Mouse (Mus musculus) WW6 (cell line): ENCODE measurements at regions not wholly inside any gene's neighbourhood (a gene's known extent, or its start where the extent isn't known, plus 50 kb on each side); places are given as distances from the start of the nearest gene placed in this dataset.

Experiments used
- DNase-seq: peaks from one replicate; pipeline ENCODE4 v3.0.0-alpha.2; 2013; ENCODE audit warnings: low read depth, low spot score

DNA sequence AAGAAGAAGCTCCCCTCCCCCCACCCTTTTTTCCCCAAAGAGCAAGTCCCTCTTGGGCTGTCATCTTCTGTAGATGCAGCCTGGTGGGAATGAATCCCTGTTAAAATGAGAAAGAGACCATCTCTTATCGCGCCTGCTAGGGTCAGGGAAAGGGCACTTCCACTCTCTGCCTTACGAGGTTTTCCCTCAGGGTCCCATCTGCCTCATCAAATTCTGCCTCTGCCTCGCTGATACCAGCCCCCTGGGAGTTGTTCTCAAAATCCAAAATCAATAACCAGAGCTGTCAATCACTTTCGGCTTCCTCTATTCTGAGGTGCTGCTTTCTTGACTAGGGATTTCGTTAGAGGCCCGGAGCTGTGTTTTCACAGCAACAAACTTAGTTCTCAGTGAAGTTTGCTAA, 255.7 kb downstream of the Stim2 start:
- DNase-seq: no peak

DNA sequence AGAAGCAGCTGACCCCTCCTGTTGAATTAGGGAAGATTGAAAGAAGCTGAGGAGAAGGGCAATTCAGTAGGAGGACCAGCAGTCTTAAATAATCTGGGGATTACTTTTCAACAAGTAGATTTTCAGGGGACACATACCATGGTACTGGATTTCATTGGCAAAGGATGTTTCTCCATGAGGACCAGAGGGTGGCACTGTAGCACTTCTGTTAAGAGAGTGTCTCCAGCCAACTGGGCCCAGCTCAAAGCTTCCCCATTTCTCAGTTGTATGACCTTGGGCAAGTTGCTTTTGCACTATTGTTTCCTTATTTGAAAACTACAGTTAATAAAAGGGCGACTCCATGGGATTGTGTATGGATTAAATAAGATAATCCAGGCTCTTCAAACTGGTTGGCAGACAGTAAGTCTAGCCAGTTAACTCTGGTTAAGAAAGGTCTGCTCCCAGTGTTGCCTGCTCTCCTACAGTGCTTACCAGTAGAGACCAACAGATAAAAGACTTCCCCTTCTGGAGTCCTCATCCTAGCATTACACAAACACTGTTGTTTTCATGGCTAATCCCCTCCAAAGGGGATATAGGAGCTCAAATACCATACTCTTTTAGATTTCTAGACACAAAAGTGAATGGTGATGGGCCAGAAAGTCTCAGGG, 259.9 kb downstream of the Stim2 start:
- no peak for DNase-seq

DNA sequence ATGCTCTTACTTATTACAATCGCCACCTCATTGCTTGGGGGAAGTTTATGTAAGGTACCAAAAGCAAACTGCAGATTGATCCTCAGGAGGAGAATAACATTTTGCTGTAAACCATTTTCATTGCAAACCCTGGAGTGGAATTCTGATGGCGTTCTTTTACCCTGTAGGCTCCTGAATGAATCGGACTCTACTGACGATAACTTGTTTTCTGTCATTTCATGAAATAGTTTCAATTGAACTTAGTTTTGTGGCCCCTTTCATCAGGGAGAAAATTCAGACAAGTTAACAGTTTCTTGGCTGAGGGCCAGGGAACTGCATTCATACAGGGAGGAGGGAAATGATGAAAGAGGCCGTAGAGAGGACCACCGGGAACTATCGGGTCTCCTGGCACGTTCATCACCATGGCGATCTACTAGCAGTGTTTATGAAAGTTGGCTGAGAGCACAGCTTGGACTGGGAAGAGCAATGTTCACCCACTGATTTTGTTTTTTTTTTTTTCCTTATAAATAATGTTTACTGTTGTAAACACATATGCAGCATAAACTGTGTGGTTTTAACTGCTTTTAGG, 266.7 kb downstream of the Stim2 start:
- no peak for DNase-seq

DNA sequence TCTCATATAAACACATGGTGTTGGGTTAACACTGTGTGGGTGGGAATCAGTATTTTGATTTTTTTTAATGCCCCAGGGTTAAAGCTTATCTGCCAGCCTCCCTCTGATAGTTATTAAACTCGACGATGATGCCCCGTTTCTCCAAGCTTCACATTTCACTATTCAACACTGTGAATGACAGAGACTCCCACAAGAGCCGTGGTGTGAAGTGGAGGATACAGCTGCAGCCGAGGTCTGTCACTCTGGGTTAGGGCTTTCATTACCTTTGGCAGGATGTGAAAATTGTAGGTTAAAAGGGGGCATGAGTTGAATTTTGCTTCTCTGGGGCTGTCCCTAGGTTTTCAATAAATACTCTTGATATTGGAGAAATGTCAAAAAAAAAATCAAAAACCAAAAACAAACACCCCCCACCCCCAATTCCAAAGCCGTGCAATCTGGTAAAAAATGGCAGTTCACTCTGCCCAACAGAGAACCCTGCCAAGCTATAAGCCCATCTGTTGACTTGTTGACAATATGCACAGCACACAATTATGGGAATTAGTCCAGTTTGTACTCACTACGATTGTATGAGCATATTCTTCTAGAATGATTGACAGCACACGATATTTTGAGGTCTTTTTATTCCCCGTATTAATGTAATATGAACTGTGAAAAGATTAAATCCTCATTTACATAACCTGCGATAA, 269.7 kb downstream of the Stim2 start:
- no peak for DNase-seq

DNA sequence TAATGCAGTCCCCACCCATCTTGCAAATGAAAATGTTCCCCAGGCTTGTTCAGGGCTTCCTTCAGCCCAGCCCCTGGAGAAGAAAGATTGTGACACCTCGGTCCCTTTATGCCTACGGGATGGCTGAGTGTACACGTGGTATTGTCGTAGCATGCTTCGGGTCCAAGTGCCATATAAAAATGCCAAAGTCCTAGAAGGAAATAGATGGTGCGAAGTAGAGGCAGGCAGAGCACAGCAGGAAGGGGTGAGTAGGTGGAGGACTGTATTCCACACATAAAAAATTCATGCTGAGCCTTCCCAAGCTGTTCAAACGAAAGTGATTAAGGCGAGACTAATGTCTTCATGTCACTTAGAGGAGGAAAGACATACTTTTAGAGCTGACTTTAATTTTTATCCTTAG, 281.1 kb downstream of the Stim2 start:
- no peak for DNase-seq

DNA sequence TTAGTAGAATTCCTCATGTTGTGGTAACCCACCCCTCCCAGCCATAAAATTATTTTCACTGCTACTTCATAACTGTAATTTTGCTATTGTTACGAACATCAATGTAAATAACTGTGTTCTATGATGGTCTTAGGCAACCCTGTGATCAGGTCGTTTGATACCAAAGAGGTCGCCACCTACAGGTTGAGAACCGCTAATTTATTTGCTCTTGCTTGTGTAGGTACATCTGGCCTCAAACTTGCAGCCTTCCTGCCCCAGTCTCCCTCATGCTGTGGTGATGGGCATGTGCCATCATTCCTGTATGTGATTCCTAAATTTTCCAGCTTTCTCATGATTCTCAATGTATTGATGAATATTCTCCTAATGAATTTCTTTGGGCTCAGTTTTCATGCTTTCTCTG, 282.4 kb downstream of the Stim2 start:
- DNase-seq: peak; percentile 7

DNA sequence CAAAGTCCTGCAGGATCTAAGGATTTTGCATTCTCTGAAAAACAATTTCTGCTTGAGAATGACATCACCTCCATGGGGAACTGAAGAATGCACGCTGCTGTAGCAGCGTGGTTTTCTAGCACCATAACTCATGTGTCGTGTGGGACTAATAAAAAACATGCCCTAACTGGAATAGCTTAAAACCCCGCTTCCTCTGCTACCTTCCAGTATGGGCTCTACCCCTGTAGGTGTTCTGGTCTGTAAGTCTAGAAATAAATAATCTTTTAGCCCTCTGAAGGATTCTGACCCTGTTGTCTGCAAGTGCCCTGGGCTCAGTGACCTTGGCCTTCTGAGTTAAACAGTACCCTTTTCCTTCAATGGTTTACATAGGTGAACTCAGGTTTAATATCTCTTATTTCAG, 282.8 kb downstream of the Stim2 start:
- DNase-seq: no peak

DNA sequence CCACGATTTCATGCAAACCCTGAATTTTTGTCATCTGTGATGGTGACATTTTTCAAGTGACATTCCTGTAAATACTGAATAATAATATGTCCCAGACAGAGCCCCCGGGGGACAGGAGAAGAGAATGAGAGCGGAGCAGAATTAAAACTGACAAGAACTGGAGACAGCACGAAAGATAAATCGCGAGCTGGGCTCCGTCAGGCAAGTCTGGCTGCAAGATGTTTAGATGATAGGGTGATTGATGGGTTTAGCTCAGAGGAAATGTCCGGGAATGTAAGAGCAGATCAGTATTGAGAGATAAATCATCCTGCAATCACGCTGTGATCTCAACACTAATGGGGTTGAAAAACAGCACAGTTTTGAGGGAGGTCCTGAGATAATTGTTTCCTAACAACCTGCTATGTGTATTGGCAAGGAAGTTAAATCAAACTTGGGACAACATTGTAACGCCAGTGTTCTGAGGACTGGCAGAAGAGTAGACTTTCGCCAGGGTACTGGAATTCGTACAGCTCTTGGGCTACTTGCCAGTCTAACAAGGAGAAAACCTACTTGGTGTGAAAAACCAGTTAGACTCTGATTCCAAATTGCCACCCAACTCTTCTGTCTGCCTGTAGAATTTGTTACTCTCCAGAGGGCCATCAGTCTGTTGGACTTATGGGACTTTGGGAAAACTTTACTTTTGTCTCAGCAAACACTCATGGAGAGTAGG, 292.2 kb downstream of the Stim2 start:
- no peak for DNase-seq

DNA sequence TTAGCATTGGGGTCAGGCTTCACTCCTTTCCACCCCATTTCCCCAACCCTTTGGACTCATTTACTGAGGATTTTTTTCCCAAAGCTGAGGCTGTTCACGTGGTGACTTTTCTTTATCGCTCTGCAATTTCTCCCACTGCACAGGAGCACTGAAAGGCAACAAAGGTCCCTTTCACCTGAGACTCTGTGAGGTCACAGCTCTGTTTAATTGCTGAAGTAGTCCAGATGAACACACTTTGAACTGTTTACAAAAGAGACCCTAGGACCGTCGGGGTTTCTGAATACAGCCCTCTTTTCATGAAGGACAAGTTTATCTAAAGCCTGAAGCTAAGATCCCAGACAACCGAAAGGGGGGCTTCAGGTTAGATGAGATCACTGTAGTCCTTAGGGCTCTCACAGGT, 293.6 kb downstream of the Stim2 start:
- no peak for DNase-seq

DNA sequence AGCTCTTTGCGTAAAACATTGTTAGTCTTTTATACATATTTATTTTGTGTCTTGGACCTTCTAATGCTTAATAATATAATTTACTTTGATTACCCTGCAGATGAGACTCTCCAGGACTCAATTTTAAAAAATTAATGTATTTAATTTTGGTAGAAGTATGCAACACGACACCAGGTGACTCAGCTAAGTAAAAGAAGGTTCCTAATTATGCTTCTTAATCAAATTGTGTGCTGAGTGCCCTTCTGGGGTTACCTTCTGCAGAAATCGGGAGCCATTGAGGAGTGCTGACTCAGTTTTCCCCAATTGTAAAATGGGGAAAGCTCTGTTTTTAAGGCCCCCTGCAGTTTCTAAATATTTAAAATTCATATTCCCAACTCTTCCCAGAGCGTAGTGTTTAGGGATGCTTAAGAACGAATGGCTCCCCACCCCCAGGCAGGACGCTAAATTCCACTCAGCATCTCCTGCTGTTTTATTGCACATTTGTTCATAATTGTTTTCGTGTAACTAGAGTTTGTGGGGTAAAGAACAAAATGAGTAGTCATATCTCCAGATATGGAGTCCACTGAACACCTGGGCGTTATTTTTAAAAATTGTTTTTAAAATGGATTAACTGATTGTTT, 315.5 kb downstream of the Stim2 start:
- no peak for DNase-seq

DNA sequence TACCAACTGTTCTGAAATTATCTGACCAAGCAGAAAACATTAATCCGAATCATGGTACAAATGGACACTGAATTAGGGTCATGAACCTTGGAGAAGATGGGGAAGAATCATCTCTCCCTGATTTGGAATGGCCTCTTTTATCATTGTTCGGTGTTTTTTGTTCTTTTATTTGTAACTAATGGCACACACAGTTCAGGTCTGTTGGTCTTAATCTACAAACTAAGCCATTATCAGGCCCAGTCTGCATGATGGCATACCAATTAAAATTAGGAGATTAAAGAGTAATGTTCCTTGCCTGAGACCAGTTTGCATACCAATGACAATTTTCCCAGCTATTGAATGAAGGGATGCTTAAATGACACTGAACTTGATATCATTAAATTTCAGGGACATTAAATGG, 332.1 kb downstream of the Stim2 start:
- no peak for DNase-seq

DNA sequence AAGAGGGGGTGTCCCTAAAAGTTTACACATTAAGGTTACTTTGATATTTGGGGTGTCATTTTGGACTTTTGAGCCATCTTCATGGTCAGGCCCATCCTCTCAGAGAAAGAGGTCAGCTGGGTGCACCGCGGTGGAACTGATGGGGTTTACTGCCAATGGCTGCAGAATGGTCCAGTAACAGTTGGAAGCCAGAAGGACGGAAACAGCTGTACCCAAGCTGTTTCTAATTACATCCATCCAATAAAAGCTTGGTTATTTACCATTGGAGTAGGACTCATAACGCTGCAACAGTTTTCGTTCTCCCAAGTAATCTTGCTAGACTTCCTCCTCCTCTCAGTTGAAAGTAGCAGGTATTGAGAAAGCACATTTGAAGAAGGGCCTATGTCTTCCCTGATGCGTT, 344.7 kb downstream of the Stim2 start:
- DNase-seq: no peak

DNA sequence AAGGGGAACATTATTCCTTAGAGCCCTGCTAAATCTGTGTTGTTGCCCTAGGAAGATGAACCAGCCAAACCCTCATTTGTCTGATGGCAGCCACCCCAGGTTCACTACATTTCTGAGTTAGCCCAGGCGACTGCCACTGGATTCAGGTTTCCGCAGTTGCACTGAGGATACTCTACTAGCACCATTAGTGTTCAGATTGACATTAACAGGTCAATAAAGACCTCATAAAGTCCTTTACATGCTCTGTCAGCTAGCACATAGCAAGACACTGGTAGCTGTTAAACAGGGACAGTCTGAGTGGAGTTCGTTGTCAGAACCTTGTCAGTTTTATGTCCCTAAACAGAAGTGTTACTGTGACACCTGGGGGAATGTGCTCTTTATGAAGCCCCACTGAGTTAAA, 345.1 kb downstream of the Stim2 start:
- DNase-seq: no peak

DNA sequence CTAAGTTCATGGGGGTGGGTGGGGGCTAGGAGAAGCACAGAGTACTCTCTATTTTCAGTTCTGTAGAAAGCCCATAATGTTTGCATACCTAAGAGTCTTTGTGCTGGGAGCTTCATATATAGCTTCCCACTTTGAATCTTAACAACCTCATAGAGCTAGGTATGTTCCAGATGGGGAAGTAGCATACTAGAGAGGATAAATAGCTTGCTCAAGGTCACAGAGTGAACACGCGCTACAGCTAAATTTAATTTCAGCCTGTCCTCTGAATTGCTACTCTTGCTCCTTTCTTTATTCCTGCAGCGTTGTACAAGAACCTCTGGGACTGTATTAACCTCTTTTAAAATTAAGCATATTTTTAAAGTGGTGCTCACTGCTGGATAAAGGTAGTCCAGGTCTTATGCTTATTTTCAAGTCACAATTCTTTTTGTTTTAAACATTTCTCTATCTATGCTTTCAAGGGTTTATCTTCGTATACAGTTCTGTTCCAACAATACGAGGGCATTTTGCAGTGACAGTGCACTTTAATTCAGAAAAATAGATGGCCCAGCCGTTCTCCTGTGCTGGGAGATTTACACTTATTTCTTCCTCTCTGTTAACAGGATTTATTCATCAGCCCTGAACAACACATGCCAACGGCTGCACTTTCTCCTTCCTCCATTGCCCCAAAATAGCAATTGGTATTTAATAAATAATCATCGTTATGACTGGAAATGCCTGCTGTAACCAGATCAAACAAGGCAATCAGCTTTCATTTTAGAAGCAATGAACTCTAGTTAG, 350.7 kb downstream of the Stim2 start:
- no peak for DNase-seq

DNA sequence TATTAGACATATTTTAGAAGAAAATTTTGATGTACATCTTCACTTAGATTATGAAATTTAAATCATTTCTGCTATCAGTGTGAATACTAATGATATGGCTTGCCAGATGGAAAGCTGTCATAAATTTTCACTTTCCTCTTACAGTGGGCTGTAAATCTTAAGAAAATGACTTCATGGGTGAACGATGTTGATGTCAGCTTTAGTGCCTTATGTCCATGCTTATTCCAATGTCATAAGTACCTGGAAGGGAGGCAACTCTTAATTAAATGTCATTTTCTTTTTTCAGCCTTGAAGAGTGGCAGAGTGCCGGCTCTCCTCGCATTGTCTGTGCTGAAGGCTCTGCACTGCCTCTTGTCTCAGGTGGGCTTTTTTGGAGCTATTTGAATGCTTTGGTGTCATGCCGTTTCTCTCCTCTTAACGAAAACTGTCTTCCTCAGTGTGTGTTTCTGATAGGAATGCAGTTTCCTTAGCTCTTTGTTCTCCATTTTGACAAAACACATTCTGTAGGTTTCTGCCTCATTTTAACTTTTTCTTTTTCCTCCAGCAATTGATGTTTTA, 351.6 kb downstream of the Stim2 start:
- no peak for DNase-seq

DNA sequence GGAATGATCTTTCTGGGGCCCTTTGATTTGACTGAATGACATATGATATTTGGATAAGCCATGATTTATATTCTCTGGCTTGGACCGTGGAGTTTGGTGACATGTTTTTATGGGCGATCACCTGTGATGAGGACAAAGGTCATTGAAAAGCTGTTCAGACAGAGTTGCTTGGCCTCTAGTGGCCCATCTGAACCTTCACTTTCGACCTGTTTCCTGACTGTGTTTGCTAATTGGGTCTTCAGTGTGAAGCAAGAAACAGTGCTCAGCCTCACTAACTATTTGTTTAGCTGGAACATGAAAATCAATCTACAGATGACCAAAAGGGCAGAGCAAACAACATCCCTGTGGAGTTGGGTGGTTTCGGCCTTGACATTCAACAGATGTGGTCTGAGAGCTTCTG, 357.8 kb downstream of the Stim2 start:
- DNase-seq: no peak

DNA sequence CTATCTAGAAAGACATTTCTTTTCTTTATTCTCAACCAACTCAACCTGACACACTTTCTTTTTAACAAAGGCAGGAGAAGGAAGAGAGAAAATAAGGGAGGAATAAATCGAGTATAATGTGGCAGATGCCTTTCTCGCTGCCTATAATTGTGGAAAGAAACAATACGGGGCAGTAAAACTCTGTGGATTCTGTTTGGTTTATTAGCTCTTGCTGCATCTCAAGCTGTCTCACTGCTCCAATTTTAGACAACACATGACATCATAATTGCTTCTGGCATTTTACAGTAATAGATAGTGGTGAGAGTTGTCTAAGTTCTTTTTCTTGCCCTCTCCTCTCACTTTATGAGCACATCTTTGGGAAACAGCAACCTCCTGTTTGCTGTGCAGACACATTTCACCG, 359.2 kb downstream of the Stim2 start:
- DNase-seq: no peak

DNA sequence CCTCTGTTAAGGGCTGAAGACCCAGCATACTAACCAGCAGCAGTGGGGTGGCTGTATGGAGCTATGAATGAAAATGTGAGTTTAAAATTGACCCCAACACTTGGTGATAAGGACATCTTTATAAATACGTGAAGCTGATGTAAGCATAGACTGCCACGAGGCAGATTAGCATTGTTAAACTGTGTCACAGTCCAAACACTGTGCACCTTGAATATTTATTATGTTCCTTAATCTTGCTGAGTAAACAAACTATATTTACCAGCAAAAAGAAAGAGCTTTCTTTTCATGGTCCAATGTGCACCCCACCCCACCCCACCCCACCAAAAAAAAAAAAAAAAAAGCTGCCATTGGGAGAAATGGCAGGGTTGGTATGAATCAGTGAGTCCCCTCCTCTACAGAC, 359.9 kb downstream of the Stim2 start:
- no peak for DNase-seq
